Mouse (Mus musculus) heart, embryonic 15.5 days (tissue): ENCODE results near the gene Ccer2. TPM values are rescaled to one million over a fixed set of nuclear protein-coding genes. Genes with fewer than 3 reads are reported as not detected.

Source experiments
- ATAC-seq: fragments of 200-750 bp; cut with Nextera tagmentation; replicated peaks from 2 replicates; pipeline ENCODE4 v1.8.0; 2017; ENCODE audit warnings: low read depth, moderate TSS enrichment; ENCODE audit not compliant: insufficient number of reproducible peaks, insufficient read depth, low FRiP score
- H3K27ac ChIP-seq: fragments of 300-500 bp; sonication (generic); 2 replicates; pipeline ENCODE4 v1.5.1; 2015; ENCODE audit warnings: mild to moderate bottlenecking, inconsistent platforms
- H3K27me3 ChIP-seq: fragments of 300-500 bp; sonication (generic); 2 replicates; pipeline ENCODE4 v1.6.1; 2015; ENCODE audit warnings: inconsistent platforms
- H3K36me3 ChIP-seq: fragments of 300-500 bp; sonication (generic); 2 replicates; pipeline ENCODE4 v1.6.1; 2015; ENCODE audit warnings: mild to moderate bottlenecking, inconsistent platforms
- H3K4me1 ChIP-seq: fragments of 300-500 bp; sonication (generic); replicated peaks from 2 replicates; pipeline ENCODE4 v1.6.1; 2015; ENCODE audit warnings: inconsistent platforms
- H3K4me2 ChIP-seq: fragments of 300-500 bp; sonication (generic); 2 replicates; pipeline ENCODE4 v1.6.1; 2015; ENCODE audit warnings: inconsistent platforms, mild to moderate bottlenecking, moderate library complexity
- H3K4me3 ChIP-seq: fragments of 300-500 bp; sonication (generic); 2 replicates; pipeline ENCODE4 v1.5.1; 2015; ENCODE audit warnings: mild to moderate bottlenecking, inconsistent platforms
- H3K9ac ChIP-seq: fragments of 300-500 bp; sonication (generic); 2 replicates; pipeline ENCODE4 v1.6.1; 2015; ENCODE audit warnings: mild to moderate bottlenecking, inconsistent platforms
- H3K9me3 ChIP-seq: fragments of 300-500 bp; sonication (generic); replicated peaks from 2 replicates; pipeline ENCODE4 v1.6.1; 2016; ENCODE audit warnings: inconsistent platforms
- WGBS: fragments of 180-500 bp; shearing (Covaris S2); methylation state at CpG from one replicate; pipeline ENCODE4 v1.1.7; 2015; ENCODE audit warnings: mixed read lengths; 5-methylcytosine and 5-hydroxymethylcytosine counted together
- polyA plus RNA-seq: library from polyadenylated mRNA; unstranded; fragments of >200 nt; fragmentation: Nextera tagmentation; extraction: Ambion mirVana; gene quantifications from 2 replicates; pipeline ENCODE4 v1.2.1, GENCODE M21; 2015

Ccer2 gene
- polyA plus RNA-seq, 1 experiment from 2014 or later, result not detected

GRCm38 (mm10) chr7:28724613-28725012 lies 31.4 kb upstream of the Ccer2 start:
- H3K4me2 ChIP-seq, result no peak overlapping the region
- H3K9ac ChIP-seq, result no peak overlapping the region
- no peaks in the 10 kb centered on the region for H3K9me3 ChIP-seq
- no peak for ATAC-seq
- no peaks in the 10 kb centered on the region for H3K27me3 ChIP-seq
- H3K27ac ChIP-seq, result no peak overlapping the region
- H3K4me1 ChIP-seq, result peaks cover 8% of the 10 kb centered on the region
- WGBS, result 87% methylated on average over 2 of the region's 2 CpGs
- no peak overlapping the region for H3K4me3 ChIP-seq
- H3K36me3 ChIP-seq, result peaks cover 5% of the 10 kb centered on the region

GRCm38 (mm10) chr7:28726600-28726999 lies 29.4 kb upstream of the Ccer2 start:
- Histone ChIP-seq H3K36me3 (peaks cover 13% of the 10 kb centered on the region), H3K9me3 (peaks cover 5% of the 10 kb centered on the region; the same call in 1 of the 2 replicates), H3K9ac (no peak overlapping the region), H3K4me1 (peaks cover 6% of the 10 kb centered on the region), H3K27ac (no peak overlapping the region), H3K27me3 (no peaks in the 10 kb centered on the region), H3K4me3 (no peak overlapping the region), H3K4me2 (no peak overlapping the region)
- 0 out of 2 replicates have a peak, but pooled peaks have one; percentile 50 for ATAC-seq
- 10% methylated on average over 14 of the region's 14 CpGs for WGBS

- Histone ChIP-seq H3K27ac (no peak overlapping the region), H3K4me1 (peaks cover 11% of the 10 kb centered on the region), H3K36me3 (peaks cover 13% of the 10 kb centered on the region), H3K27me3 (no peaks in the 10 kb centered on the region), H3K9me3 (peaks cover 9% of the 10 kb centered on the region; the same call in 1 of the 2 replicates), H3K4me3 (no peak overlapping the region), H3K4me2 (no peak overlapping the region), H3K9ac (no peak overlapping the region)
- WGBS, result 54% methylated on average over 10 of the region's 10 CpGs
- no peak for ATAC-seq
Observed at GRCm38 (mm10) chr7:28727649-28728340, 28.2 kb upstream of the Ccer2 start.

- Histone ChIP-seq H3K27me3 (no peaks in the 10 kb centered on the region), H3K9me3 (peaks cover 9% of the 10 kb centered on the region; the same call in 1 of the 2 replicates), H3K4me3 (peak overlapping the region; percentile 50), H3K36me3 (peaks cover 23% of the 10 kb centered on the region), H3K27ac (no peak overlapping the region), H3K9ac (peak overlapping the region; percentile 42), H3K4me2 (peak overlapping the region; percentile 82), H3K4me1 (peaks cover 15% of the 10 kb centered on the region)
- 4% methylated on average over 58 of the region's 58 CpGs for WGBS
- ATAC-seq, result peak; percentile 84
Observed at GRCm38 (mm10) chr7:28732341-28733142, 23.4 kb upstream of the Ccer2 start.

- ATAC-seq, result no peak
- 23% methylated on average over 11 of the region's 11 CpGs for WGBS
- H3K9ac ChIP-seq, result 0 out of 2 replicates have a peak overlapping the region, but pooled peaks have one; percentile 12
Observed at GRCm38 (mm10) chr7:28733211-28733610, 22.8 kb upstream of the Ccer2 start.

GRCm38 (mm10) chr7:28735701-28736100 lies 20.3 kb upstream of the Ccer2 start:
- Histone ChIP-seq H3K36me3 (peaks cover 41% of the 10 kb centered on the region), H3K4me1 (peaks cover 11% of the 10 kb centered on the region), H3K27me3 (no peaks in the 10 kb centered on the region), H3K4me2 (no peak overlapping the region), H3K9ac (no peak overlapping the region), H3K9me3 (peaks cover 9% of the 10 kb centered on the region; the same call in 1 of the 2 replicates), H3K27ac (no peak overlapping the region), H3K4me3 (no peak overlapping the region)
- no peak for ATAC-seq
- 81% methylated on average over 6 of the region's 6 CpGs for WGBS

More at GRCm38 (mm10) chr7:28733211-28733610, 22.8 kb upstream of the Ccer2 start:
- Histone ChIP-seq H3K27me3 (no peaks in the 10 kb centered on the region), H3K9me3 (peaks cover 9% of the 10 kb centered on the region; the same call in 1 of the 2 replicates), H3K36me3 (peaks cover 29% of the 10 kb centered on the region), H3K4me2 (peak overlapping the region; percentile 82), H3K27ac (no peak overlapping the region), H3K4me1 (peaks cover 11% of the 10 kb centered on the region), H3K4me3 (peak overlapping the region; percentile 50)

GRCm38 (mm10) chr7:28739829-28740228 lies 16.1 kb upstream of the Ccer2 start:
- no peak for ATAC-seq
- Histone ChIP-seq H3K27me3 (no peaks in the 10 kb centered on the region), H3K4me2 (no peak overlapping the region), H3K4me1 (peaks cover 14% of the 10 kb centered on the region), H3K9me3 (no peaks in the 10 kb centered on the region), H3K36me3 (peaks cover 33% of the 10 kb centered on the region), H3K9ac (no peak overlapping the region), H3K27ac (no peak overlapping the region), H3K4me3 (no peak overlapping the region)
- WGBS, result 92% methylated on average over 21 of the region's 21 CpGs

- H3K36me3 ChIP-seq, result peaks cover 33% of the 10 kb centered on the region
- 33% methylated on average over 9 of the region's 9 CpGs for WGBS
- H3K4me1 ChIP-seq, result peaks cover 14% of the 10 kb centered on the region
- H3K9ac ChIP-seq, result peak overlapping the region; percentile 56
- H3K9me3 ChIP-seq, result no peaks in the 10 kb centered on the region
- no peaks in the 10 kb centered on the region for H3K27me3 ChIP-seq
- H3K4me2 ChIP-seq, result peak overlapping the region; percentile 68
- peak overlapping the region; percentile 64 for H3K27ac ChIP-seq
- ATAC-seq, result no peak
- peak overlapping the region; percentile 82 for H3K4me3 ChIP-seq
Observed at GRCm38 (mm10) chr7:28740949-28741348, 15.0 kb upstream of the Ccer2 start.

- H3K9ac ChIP-seq, result peak overlapping the region; percentile 56
- H3K4me3 ChIP-seq, result peak overlapping the region; percentile 82
- peak overlapping the region; percentile 68 for H3K4me2 ChIP-seq
- H3K9me3 ChIP-seq, result no peaks in the 10 kb centered on the region
- H3K27me3 ChIP-seq, result no peaks in the 10 kb centered on the region
- H3K4me1 ChIP-seq, result peaks cover 14% of the 10 kb centered on the region
- ATAC-seq, result 0 out of 2 replicates have a peak, but pooled peaks have one; percentile 1
- peaks cover 30% of the 10 kb centered on the region for H3K36me3 ChIP-seq
- peak overlapping the region; percentile 64 for H3K27ac ChIP-seq
- WGBS, result 1% methylated on average over 13 of the region's 13 CpGs
Observed at GRCm38 (mm10) chr7:28741368-28741708, 14.6 kb upstream of the Ccer2 start.

GRCm38 (mm10) chr7:28741709-28742438 lies 14.1 kb upstream of the Ccer2 start, which contains the start of the genes Mrps12 and Sars2:
Mrps12 (minus strand) TSS chr7:28741820.
Sars2 (plus strand) TSS chr7:28741992.
- Histone ChIP-seq H3K9ac (peak within 1 kb of the TSS; percentile 79), H3K36me3 (peaks cover 27% of the 10 kb centered on the region), H3K27me3 (no peaks in the 10 kb centered on the region), H3K27ac (peak within 1 kb of the TSS; percentile 94), H3K4me3 (peak within 1 kb of the TSS; percentile 82), H3K9me3 (no peaks in the 10 kb centered on the region), H3K4me2 (peak within 1 kb of the TSS; percentile 68), H3K4me1 (peaks cover 14% of the 10 kb centered on the region)
- under 1% methylated on average over 39 of the region's 39 CpGs for WGBS
- ATAC-seq, result peak; percentile 98

- Histone ChIP-seq H3K4me2 (no peak overlapping the region), H3K27me3 (no peaks in the 10 kb centered on the region), H3K27ac (no peak overlapping the region), H3K36me3 (peaks cover 10% of the 10 kb centered on the region; the same call in 1 of the 2 replicates), H3K9ac (no peak overlapping the region), H3K4me1 (no peaks in the 10 kb centered on the region), H3K4me3 (no peak overlapping the region), H3K9me3 (no peaks in the 10 kb centered on the region)
- no peak for ATAC-seq
- WGBS, result 90% methylated on average over 7 of the region's 7 CpGs
Observed at GRCm38 (mm10) chr7:28749935-28750334, 6.0 kb upstream of the Ccer2 start.
